Mouse (Mus musculus): ENCODE results near the gene Pole2.

Pole2 gene

GRCm38 (mm10) chr12:69227776-69228466 lies at the start of gene Pole2:
Pole2 (minus strand) TSS chr12:69228195.
- in situ Hi-C loops (cut with MseI, MboI): no loop called here

- in situ Hi-C loops (cut with MseI, MboI): no loop called here
Measured at GRCm38 (mm10) chr12:69268956-69269355, 41.0 kb upstream of the Pole2 start.

- in situ Hi-C loops (cut with MseI, MboI): no loop called here
Measured at GRCm38 (mm10) chr12:69267956-69268632, 40.1 kb upstream of the Pole2 start.

- in situ Hi-C loops (cut with MseI, MboI): no loop called here
Measured at GRCm38 (mm10) chr12:69265031-69265430, 37.0 kb upstream of the Pole2 start.

- in situ Hi-C loops (cut with MseI, MboI): no loop called here
Measured at GRCm38 (mm10) chr12:69262251-69262650, 34.3 kb upstream of the Pole2 start.

GRCm38 (mm10) chr12:69257836-69258235 lies 29.8 kb upstream of the Pole2 start:
- in situ Hi-C loops (cut with MseI, MboI): no loop called here

- in situ Hi-C loops (cut with MseI, MboI): no loop called here
Measured at GRCm38 (mm10) chr12:69253806-69254205, 25.8 kb upstream of the Pole2 start.

GRCm38 (mm10) chr12:69250756-69251155 lies 22.8 kb upstream of the Pole2 start:
- in situ Hi-C loops (cut with MseI, MboI): no loop called here

GRCm38 (mm10) chr12:69249766-69250165 lies 21.8 kb upstream of the Pole2 start:
- in situ Hi-C loops (cut with MseI, MboI): no loop called here

GRCm38 (mm10) chr12:69241771-69242431 lies 13.9 kb upstream of the Pole2 start:
- in situ Hi-C loops (cut with MseI, MboI): no loop called here

- in situ Hi-C loops (cut with MseI, MboI): no loop called here
Measured at GRCm38 (mm10) chr12:69241405-69241770, 13.4 kb upstream of the Pole2 start.

- in situ Hi-C loops (cut with MseI, MboI): no loop called here
Measured at GRCm38 (mm10) chr12:69240876-69241275, 12.9 kb upstream of the Pole2 start, which contains the start of gene Klhdc1. Klhdc1 (plus strand) TSS chr12:69241176.

- in situ Hi-C loops (cut with MseI, MboI): no loop called here
Measured at GRCm38 (mm10) chr12:69238284-69238683, 10.3 kb upstream of the Pole2 start.

- in situ Hi-C loops (cut with MseI, MboI): no loop called here
Measured at GRCm38 (mm10) chr12:69235782-69236181, 7.8 kb upstream of the Pole2 start.

- in situ Hi-C loops (cut with MseI, MboI): no loop called here
Measured at GRCm38 (mm10) chr12:69229251-69229650, 1.3 kb upstream of the Pole2 start.

GRCm38 (mm10) chr12:69220613-69221277 lies 7.2 kb downstream of the Pole2 start:
- in situ Hi-C loops (cut with MseI, MboI): no loop called here

GRCm38 (mm10) chr12:69216587-69216986 lies 11.4 kb downstream of the Pole2 start:
- in situ Hi-C loops (cut with MseI, MboI): no loop called here

GRCm38 (mm10) chr12:69215000-69215785 lies 12.8 kb downstream of the Pole2 start:
- in situ Hi-C loops (cut with MseI, MboI): no loop called here

GRCm38 (mm10) chr12:69214393-69214792 lies 13.6 kb downstream of the Pole2 start:
- in situ Hi-C loops (cut with MseI, MboI): no loop called here

- in situ Hi-C loops (cut with MseI, MboI): no loop called here
Measured at GRCm38 (mm10) chr12:69213186-69213777, 14.7 kb downstream of the Pole2 start.

GRCm38 (mm10) chr12:69211057-69211456 lies 16.9 kb downstream of the Pole2 start:
- in situ Hi-C loops (cut with MseI, MboI): no loop called here

All from mouse trophoblast stem cell (cell line).